Mouse (Mus musculus) embryonic facial prominence, embryonic 15.5 days (tissue): Measurements from ENCODE around the gene Pygb. TPM values are rescaled to one million over a fixed set of nuclear protein-coding genes. Genes with fewer than 3 reads are reported as not detected.
A peak's percentile ranks its signal among the peaks of the same experiment; 100 is the strongest.

Experiments
- ATAC-seq: fragments of 200-750 bp; cut with Nextera tagmentation; 2 replicates; pipeline ENCODE4 v1.8.0; 2017; ENCODE audit warnings: low read depth, moderate TSS enrichment; ENCODE audit not compliant: insufficient number of reproducible peaks, low FRiP score, low TSS enrichment
- H3K27ac ChIP-seq: fragments of 300-500 bp; sonication (generic); replicated peaks from 2 replicates; pipeline ENCODE4 v1.5.1; 2015; ENCODE audit warnings: mild to moderate bottlenecking, inconsistent platforms
- H3K27me3 ChIP-seq: fragments of 300-500 bp; sonication (generic); 2 replicates; pipeline ENCODE4 v1.6.1; 2015; ENCODE audit warnings: inconsistent platforms
- H3K36me3 ChIP-seq: fragments of 300-500 bp; sonication (generic); 2 replicates; pipeline ENCODE4 v1.6.1; 2015; ENCODE audit warnings: mild to moderate bottlenecking, inconsistent platforms
- H3K4me1 ChIP-seq: fragments of 300-500 bp; sonication (generic); 2 replicates; pipeline ENCODE4 v1.6.1; 2015; ENCODE audit warnings: inconsistent platforms
- H3K4me2 ChIP-seq: fragments of 300-500 bp; sonication (generic); replicated peaks from 2 replicates; pipeline ENCODE4 v1.6.1; 2015; ENCODE audit warnings: mild to moderate bottlenecking, inconsistent platforms
- H3K4me3 ChIP-seq: fragments of 300-500 bp; sonication (generic); replicated peaks from 2 replicates; pipeline ENCODE4 v1.5.1; 2015; ENCODE audit warnings: mild to moderate bottlenecking, inconsistent platforms
- H3K9ac ChIP-seq: fragments of 300-500 bp; sonication (generic); 2 replicates; pipeline ENCODE4 v1.6.1; 2015; ENCODE audit warnings: inconsistent platforms
- H3K9me3 ChIP-seq: fragments of 300-500 bp; sonication (generic); replicated peaks from 2 replicates; pipeline ENCODE4 v1.6.1; 2016; ENCODE audit warnings: inconsistent platforms
- WGBS: fragments of 180-500 bp; shearing (Covaris S2); methylation state at CpG from one replicate; pipeline ENCODE4 v1.1.7; 2015; 5-methylcytosine and 5-hydroxymethylcytosine counted together
- polyA plus RNA-seq: library from polyadenylated mRNA; unstranded; fragments of >200 nt; fragmentation: Nextera tagmentation; extraction: Ambion mirVana; gene quantifications from 2 replicates; pipeline ENCODE4 v1.2.1, GENCODE M21; 2015

Pygb gene
- polyA plus RNA-seq, 1 experiment from 2014 or later = 88.5 TPM

DNA sequence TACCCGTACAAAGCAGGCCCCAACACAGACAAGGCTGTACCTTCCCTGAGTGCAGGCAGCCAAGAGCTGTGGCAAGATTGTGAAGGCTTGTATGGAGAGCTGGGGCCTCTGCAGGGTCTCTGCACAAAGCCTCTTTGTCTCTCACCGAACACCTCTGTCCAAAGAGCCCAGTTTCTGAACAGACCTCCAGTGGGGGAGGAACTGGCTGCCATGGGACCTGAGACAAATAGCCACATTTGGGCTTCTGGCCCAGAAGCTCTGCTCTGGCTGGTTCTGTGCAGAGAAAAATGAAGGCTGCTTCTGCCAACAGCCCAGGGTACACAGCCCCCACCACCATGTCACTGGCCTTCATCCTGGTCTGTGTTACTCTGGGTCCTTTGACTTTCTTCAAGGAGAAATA is 20.9 kb upstream of the Pygb start:
- Histone ChIP-seq H3K4me2 (no peak overlapping the region), H3K9ac (no peak overlapping the region), H3K36me3 (peaks cover 36% of the 10 kb centered on the region), H3K27me3 (no peaks in the 10 kb centered on the region), H3K4me3 (no peak overlapping the region), H3K27ac (no peak overlapping the region), H3K4me1 (peaks cover 6% of the 10 kb centered on the region), H3K9me3 (no peaks in the 10 kb centered on the region)
- no peak for ATAC-seq
- 58% methylated on average over 2 of the region's 2 CpGs for WGBS

DNA sequence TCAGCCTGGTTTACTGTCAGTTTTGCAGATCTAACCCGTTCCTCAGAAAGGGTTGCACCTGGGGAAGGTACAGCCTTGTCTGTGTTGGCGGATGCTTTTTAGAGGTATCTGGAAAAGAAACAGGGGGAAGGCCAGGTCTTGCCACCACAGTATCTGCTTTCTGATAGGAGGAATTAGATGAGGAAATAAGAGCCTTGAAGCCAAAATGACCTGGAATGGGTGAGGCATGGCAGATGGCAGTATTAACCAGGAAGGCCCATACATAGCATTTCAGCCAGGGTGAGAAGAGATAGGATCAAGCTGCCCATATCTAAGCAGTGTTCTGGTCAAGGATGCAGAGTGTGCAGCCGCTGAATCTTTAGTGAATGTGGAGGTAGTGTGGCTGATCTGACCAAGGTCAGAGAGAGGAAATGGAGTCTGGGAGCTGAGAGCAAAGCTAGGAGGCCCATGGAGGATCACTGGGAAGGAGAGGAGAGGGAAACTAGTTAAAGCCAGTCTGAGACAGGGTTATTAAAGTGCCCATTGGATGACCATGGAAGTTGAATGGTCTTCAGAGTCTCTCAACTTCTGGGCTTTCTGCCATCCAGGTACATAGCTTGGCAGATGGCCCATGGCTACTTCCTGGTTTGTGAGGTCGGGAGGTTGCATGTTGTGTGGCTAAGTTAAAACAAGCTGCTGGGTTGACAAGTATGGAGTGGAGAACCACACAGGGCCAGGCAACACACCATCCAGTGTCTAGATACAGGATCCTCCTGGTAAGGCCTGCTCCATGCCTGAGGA is 20.3 kb upstream of the Pygb start:
- 76% methylated on average over 4 of the region's 4 CpGs for WGBS

DNA sequence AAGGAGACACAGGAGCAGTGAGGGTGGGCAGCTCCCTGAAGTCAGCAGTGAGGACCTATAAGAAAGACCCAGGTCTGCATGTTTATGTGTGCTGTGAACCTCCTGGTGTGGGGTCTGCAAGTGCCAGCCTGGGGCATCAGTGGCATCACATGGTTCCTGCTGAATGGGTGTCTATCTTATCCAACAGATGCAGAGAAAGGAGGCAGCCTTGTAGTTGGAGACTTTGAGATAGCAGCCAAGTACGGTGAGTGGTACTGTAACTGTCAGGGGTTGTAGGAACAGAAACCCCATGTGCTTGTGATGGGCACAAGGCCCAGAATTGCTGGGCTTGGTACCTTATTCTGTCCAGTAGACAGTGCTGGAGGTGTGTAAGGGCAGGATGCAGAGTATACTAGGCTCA is 17.9 kb upstream of the Pygb start:
- peaks cover 16% of the 10 kb centered on the region for H3K36me3 ChIP-seq
- whole genome bisulfite sequencing = 93% methylated on average over 1 of the region's 1 CpGs
- ATAC-seq = no peak
- H3K27ac ChIP-seq = no peak overlapping the region
- H3K4me2 ChIP-seq = no peak overlapping the region
- H3K9ac ChIP-seq = no peak overlapping the region
- no peaks in the 10 kb centered on the region for H3K9me3 ChIP-seq
- no peaks in the 10 kb centered on the region for H3K27me3 ChIP-seq
- H3K4me1 ChIP-seq = peaks cover 25% of the 10 kb centered on the region
- H3K4me3 ChIP-seq = no peak overlapping the region

More for the DNA sequence above, 20.3 kb upstream of the Pygb start:
- H3K27ac ChIP-seq = no peak overlapping the region
- peaks cover 29% of the 10 kb centered on the region for H3K36me3 ChIP-seq
- H3K4me3 ChIP-seq = no peak overlapping the region
- H3K9ac ChIP-seq = no peak overlapping the region
- no peak for ATAC-seq
- peaks cover 13% of the 10 kb centered on the region for H3K4me1 ChIP-seq
- H3K27me3 ChIP-seq = no peaks in the 10 kb centered on the region
- no peaks in the 10 kb centered on the region for H3K9me3 ChIP-seq
- H3K4me2 ChIP-seq = no peak overlapping the region

DNA sequence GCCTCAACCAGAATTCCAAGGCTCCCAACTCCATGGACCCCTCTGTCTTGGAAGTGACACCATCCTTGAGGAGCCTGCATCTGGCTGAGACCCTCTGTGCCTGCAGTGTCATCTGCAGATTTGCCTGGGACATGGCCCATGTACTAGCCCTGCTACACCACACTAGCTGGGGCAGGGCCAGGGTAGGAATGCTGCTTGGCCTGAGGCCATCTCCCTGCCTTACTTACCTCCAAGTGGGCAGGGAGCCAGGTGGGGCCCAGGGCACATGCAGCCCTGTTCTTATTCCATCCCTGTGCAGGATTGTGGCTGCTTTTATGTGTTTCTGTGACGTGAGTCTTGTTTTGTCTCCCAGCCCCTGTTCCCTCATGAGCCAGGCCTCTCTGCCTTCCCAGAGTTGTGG is 15.8 kb upstream of the Pygb start:
- no peaks in the 10 kb centered on the region for H3K27me3 ChIP-seq
- peaks cover 31% of the 10 kb centered on the region for H3K4me1 ChIP-seq
- peak; percentile 78 for ATAC-seq
- peak overlapping the region; percentile 83 for H3K27ac ChIP-seq
- no peaks in the 10 kb centered on the region for H3K9me3 ChIP-seq
- WGBS = 20% methylated on average over 1 of the region's 1 CpGs
- no peak overlapping the region for H3K9ac ChIP-seq
- no peak overlapping the region for H3K4me3 ChIP-seq
- H3K4me2 ChIP-seq = no peak overlapping the region
- peaks cover 11% of the 10 kb centered on the region for H3K36me3 ChIP-seq

DNA sequence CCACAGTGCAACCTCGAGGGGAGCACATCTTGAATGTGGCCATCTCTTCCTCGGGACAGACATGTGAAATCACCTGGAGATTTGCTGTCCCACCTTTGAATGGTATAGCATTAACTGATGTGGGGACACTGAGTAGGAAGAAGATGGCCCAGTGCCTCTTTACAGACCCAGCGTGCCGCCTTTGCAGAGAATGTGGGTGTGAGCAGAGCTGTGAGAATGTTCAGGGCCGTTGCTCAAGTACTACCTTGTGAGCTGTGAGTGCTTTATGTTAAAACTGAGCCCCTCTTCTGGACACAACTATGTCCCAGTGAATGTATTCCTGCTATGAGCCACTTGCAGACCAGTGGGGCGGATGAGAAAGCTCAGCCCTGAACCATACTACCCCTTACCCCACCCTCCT is 15.4 kb upstream of the Pygb start:
- 57% methylated on average over 6 of the region's 6 CpGs for WGBS
- Histone ChIP-seq H3K36me3 (peaks cover 11% of the 10 kb centered on the region), H3K4me2 (no peak overlapping the region), H3K9me3 (no peaks in the 10 kb centered on the region), H3K4me1 (peaks cover 31% of the 10 kb centered on the region), H3K27me3 (no peaks in the 10 kb centered on the region), H3K4me3 (no peak overlapping the region), H3K9ac (no peak overlapping the region), H3K27ac (peak overlapping the region; percentile 83)
- ATAC-seq = peak; percentile 6; the same call in 1 of the 2 replicates

DNA sequence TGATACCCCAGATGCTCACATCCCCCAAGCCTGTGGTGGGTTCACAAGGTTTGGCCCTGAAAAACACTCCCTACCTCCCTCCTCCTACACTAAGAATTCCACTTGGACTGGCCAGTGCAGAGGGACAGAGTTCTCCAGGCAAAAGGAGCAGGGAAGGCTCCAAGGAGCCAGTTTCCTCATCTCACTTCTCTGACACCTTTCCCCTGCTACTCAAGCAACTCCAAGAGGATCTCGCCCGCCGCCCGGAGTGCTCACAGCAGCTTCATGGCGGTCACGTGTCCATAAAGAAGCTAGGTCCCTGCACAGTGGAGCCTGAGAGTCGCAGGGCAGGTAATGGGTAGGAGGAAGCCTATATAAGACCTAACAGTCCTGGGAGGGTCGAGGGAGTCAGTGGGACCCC is 14.5 kb upstream of the Pygb start:
- Histone ChIP-seq H3K4me2 (no peak overlapping the region), H3K27ac (peak overlapping the region; percentile 83), H3K4me3 (no peak overlapping the region), H3K4me1 (peaks cover 31% of the 10 kb centered on the region), H3K36me3 (peaks cover 6% of the 10 kb centered on the region; the same call in 1 of the 2 replicates), H3K9me3 (no peaks in the 10 kb centered on the region), H3K9ac (no peak overlapping the region), H3K27me3 (no peaks in the 10 kb centered on the region)
- no peak; the same call in 1 of the 2 replicates for ATAC-seq
- 86% methylated on average over 8 of the region's 8 CpGs for WGBS

DNA sequence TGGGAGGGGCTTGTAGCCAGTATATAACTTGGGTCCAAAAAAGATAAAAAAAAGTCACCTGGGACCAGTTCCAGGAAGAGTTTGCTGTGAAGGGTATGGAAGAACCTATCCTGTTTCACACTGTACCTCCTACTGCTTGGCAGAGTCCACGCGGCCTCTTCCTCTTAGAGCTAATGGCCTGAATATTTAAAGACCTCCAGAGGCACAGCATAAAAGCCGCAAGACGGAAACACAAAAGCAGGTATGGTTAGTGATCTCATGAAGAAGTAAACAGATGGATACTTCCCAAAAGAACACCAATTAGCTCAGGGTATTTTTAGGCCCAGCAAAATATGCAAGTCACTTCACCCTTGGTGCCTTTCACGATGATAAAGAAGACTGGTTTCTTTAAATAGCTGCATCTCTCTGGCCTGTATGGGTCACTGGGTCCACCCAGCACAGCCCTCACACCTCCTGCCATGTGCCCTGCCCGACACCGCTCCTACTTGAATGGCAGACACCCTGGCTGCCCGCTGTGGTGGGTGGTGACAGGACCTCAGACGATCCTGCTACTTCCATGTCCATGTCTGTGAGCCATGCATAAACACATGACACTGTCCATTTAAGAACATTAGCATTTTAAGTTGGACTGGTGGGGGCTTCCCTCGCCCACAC is 13.9 kb upstream of the Pygb start:
- Histone ChIP-seq H3K27me3 (no peaks in the 10 kb centered on the region), H3K4me2 (no peak overlapping the region), H3K36me3 (peaks cover 6% of the 10 kb centered on the region; the same call in 1 of the 2 replicates), H3K27ac (peak overlapping the region; percentile 83), H3K9ac (no peak overlapping the region), H3K4me1 (peaks cover 31% of the 10 kb centered on the region), H3K9me3 (no peaks in the 10 kb centered on the region), H3K4me3 (no peak overlapping the region)
- peak; percentile 9; the same call in 1 of the 2 replicates for ATAC-seq
- 72% methylated on average over 10 of the region's 10 CpGs for WGBS

DNA sequence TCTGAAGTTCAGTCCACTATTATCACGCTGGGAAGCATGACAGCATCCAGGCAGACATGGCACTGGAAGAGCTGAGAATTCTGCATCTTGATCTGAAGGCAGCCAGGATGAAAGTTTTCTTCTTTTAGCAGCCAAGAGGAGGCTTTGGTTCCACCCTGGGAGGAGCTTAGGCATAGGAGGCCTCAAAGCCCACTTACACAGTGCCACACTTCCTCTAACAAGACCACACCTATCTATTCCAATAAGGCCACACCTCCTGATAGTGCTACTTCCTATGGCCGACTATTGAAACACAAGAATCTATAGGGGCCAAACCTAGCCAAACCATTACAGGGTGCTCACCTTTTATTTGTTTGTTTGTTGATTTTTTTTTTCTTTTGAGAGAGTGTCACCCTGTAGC is 3.7 kb upstream of the Pygb start:
- Histone ChIP-seq H3K36me3 (no peaks in the 10 kb centered on the region), H3K27me3 (no peaks in the 10 kb centered on the region), H3K4me2 (no peak overlapping the region), H3K27ac (no peak overlapping the region), H3K4me1 (peaks cover 17% of the 10 kb centered on the region), H3K9ac (no peak overlapping the region), H3K9me3 (no peaks in the 10 kb centered on the region), H3K4me3 (no peak overlapping the region)
- 73% methylated on average over 2 of the region's 2 CpGs for WGBS
- no peak for ATAC-seq

DNA sequence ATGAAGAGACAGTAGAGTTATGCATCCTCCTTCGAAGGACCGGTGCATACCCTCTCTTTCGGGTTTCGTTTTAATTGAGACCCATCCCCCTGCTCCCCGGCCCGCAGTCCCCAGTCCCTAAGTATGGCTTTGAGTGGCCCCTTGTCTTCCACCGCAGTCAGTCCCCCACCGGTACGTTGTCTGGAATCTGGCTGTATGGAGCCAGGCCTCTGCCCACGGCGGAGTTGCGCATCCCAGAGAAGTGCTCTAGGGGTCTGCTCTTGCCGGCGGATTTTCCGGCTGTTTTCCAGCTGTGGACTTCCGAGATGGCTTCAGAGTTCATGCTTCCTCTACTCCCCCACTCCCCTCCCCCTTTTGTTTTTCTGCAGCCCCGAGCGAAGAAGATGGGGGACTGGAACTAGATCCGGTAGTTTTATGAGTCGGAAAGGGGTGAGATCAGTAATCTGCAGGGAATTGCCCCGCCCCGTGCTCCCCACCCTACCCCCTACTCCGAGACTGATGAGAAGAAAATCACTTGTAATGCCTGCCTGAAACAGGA is 768 bp downstream of the Pygb start:
- Histone ChIP-seq H3K4me1 (peaks cover 27% of the 10 kb centered on the region), H3K9me3 (no peaks in the 10 kb centered on the region), H3K4me3 (peak overlapping the region; percentile 90), H3K4me2 (peak overlapping the region; percentile 76), H3K27me3 (no peaks in the 10 kb centered on the region), H3K9ac (peak overlapping the region; percentile 60), H3K36me3 (peaks cover 6% of the 10 kb centered on the region), H3K27ac (peak overlapping the region; percentile 79)
- ATAC-seq = peak; percentile 8; the same call in 1 of the 2 replicates
- under 1% methylated on average over 23 of the region's 23 CpGs for WGBS

DNA sequence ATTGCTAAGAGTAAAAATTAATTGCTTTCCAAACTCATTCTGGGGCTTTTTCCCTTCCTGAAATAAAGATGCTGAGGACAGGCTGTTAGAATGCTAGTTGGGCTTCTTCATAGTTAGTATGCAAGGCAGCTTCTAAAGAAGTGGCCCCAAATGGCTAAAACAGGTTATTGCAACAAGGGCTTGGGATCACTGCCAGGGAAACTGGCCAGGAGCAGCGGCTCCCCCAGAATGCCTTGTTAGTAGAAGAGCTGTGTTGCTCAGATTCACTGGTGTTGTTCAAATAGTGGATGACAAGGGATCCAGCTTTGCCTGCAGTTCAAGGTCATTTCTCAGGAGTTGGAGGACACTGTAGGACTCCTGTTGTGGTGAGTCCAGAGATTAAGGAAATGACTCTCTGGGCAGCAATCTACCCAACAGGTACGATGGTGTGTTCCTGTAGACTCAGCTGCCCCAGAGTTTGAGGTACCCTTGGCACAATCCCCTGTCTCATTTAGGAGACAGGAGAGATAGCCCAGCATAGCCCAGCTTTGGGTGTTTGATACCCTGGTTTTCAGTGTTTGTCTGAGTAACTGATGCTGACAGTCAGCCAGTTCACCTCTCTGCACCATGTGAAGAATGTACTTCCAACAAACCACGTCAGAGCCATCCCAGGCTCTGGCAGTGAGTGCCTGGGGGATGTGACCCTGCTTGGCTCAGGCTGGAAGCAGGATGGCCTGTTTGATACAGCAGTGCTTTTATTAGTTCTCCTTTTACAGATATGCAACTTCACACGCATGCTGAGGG is 2.4 kb downstream of the Pygb start:
- ATAC-seq = no peak
- no peaks in the 10 kb centered on the region for H3K27me3 ChIP-seq
- H3K9ac ChIP-seq = no peak overlapping the region
- peak overlapping the region; percentile 16 for H3K4me3 ChIP-seq
- peaks cover 27% of the 10 kb centered on the region for H3K4me1 ChIP-seq
- no peaks in the 10 kb centered on the region for H3K9me3 ChIP-seq
- H3K27ac ChIP-seq = no peak overlapping the region
- WGBS = 58% methylated on average over 4 of the region's 4 CpGs
- peak overlapping the region; percentile 76; the same call in 1 of the 2 replicates for H3K4me2 ChIP-seq
- peaks cover 14% of the 10 kb centered on the region for H3K36me3 ChIP-seq

DNA sequence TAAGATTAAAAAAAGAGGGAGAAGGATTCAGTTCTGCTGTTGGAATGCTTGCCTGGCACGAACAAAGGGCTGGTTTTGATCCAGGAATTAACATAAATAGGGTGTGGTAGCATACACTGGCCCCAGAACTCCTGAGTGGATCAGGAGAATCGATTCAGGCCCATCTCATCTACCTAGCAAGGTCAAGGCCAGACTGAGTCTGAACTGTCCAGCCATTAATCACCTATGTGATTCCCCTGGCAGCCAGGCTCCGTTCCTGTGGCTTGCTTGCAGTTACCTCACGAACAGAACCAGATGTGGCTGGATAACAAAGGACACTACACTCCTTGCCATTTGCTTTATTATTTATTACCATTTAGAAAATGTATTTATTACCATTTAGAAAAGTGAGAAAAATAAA is 6.8 kb downstream of the Pygb start:
- ATAC-seq = no peak
- H3K4me1 ChIP-seq = peaks cover 12% of the 10 kb centered on the region
- no peak overlapping the region for H3K9ac ChIP-seq
- no peak overlapping the region for H3K27ac ChIP-seq
- peaks cover 43% of the 10 kb centered on the region for H3K36me3 ChIP-seq
- WGBS = 63% methylated on average over 4 of the region's 4 CpGs
- H3K4me3 ChIP-seq = no peak overlapping the region
- no peaks in the 10 kb centered on the region for H3K9me3 ChIP-seq
- H3K27me3 ChIP-seq = no peaks in the 10 kb centered on the region
- H3K4me2 ChIP-seq = no peak overlapping the region
